Comparison of ENCODE assay signal across 15 mouse cellular contexts in the genomic region with DNA sequence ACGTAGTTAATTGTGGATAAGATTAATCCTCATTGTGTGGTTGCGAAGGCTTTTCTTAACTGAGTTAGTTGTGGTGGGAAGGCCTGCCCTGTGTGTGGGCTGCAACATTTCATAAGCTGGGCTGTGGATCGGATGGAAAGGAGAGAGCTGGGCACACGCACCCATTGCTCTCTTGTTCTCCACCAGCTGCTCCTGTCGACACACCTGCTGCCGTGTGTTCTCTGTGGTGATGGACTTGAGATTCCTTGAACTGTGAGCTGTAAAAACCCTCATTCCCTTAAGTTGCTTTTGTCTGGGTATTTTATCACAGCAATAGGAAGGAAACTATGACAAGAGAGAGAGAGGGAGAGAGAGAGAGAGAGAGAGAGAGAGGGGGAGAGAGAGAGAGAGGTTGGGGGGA.
"Had no signal": no experiment of that assay in that cellular context is flagged by ENCODE, and none has a peak within 500 bp of the region (broad histone marks: within the 10 kb centered on the region; RNA-seq: fewer than 3 reads in every experiment).

No protein-coding gene starts in this region.

- H3K4me3 ChIP-seq: kidney, embryonic 15.5 days; limb, embryonic 13.5 days; liver, embryonic 12.5 days; liver, embryonic 15.5 days; neural tube, embryonic 12.5 days; neural tube, embryonic 15.5 days had no signal

- H3K4me1 ChIP-seq: liver, embryonic 15.5 days had no signal

- DNase-seq: kidney, postnatal 4 days; left cerebral cortex, postnatal 4 days; liver; lung, adult 2 months; midbrain, embryonic 14.5 days; right cerebral cortex, adult 18-20 months; right cerebral cortex, postnatal 14 days; thymus, adult 18-20 months; thymus, postnatal 36 days had no signal

- H3K27ac ChIP-seq: liver, embryonic 12.5 days; liver, embryonic 15.5 days had no signal

- H3K4me2 ChIP-seq: kidney, embryonic 15.5 days; limb, embryonic 13.5 days; liver, embryonic 12.5 days; liver, embryonic 15.5 days; neural tube, embryonic 12.5 days; neural tube, embryonic 15.5 days had no signal

- ATAC-seq: liver, embryonic 12.5 days had no signal

- H3K9ac ChIP-seq: kidney, embryonic 15.5 days; limb, embryonic 13.5 days; liver, embryonic 12.5 days; liver, embryonic 15.5 days; neural tube, embryonic 12.5 days; neural tube, embryonic 15.5 days had no signal

- H3K9me3 ChIP-seq: kidney, embryonic 15.5 days; limb, embryonic 13.5 days; liver, embryonic 12.5 days; liver, embryonic 15.5 days; neural tube, embryonic 12.5 days; neural tube, embryonic 15.5 days had no signal

- H3K27me3 ChIP-seq: limb, embryonic 13.5 days; liver, embryonic 12.5 days; liver, embryonic 15.5 days; neural tube, embryonic 12.5 days; neural tube, embryonic 15.5 days had no signal

- H3K36me3 ChIP-seq: kidney, embryonic 15.5 days; limb, embryonic 13.5 days; liver, embryonic 12.5 days; liver, embryonic 15.5 days; neural tube, embryonic 12.5 days; neural tube, embryonic 15.5 days had no signal
